Mouse (Mus musculus): ENCODE measurements around the gene Igf2bp3. TPM values are rescaled to one million over a fixed set of nuclear protein-coding genes. Genes with fewer than 3 reads are reported as not detected.

Igf2bp3 gene
- polyA plus RNA-seq, 1 experiment from 2014 or later: 15.5 TPM

DNA sequence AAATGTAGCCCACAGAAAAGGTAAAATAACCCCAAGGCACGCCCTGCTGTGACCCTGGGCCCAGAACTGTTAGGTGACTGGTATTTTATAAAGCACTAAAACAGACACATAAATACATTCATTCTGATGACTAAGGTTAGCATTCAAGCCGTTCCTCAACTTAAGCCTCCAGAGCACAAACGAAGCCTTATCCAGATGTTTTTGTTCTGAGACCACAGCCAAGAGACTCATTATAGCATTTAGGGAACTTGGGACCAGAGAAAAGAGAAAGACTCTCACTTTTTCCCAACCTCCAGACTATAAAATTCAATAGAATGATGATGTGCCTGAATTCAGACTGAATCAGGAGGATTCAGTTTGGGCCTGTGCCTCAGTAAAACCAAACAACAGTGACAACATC is 46.1 kb downstream of the Igf2bp3 start:
- no peak overlapping the region for H3K4me2 ChIP-seq (ENCODE audit: low read length)
- H3K27ac ChIP-seq (ENCODE audit: low read depth, low read length): no peak overlapping the region
- no peaks in the 10 kb centered on the region for H3K9me3 ChIP-seq (ENCODE audit: control insufficient read depth, low read length)
- H3K9ac ChIP-seq (ENCODE audit: low read depth, low read length): no peak overlapping the region
- H3K4me3 ChIP-seq (ENCODE audit: low read length): no peak overlapping the region
- H3K4me1 ChIP-seq (ENCODE audit: control insufficient read depth, insufficient read depth, low read depth, low read length): no peaks in the 10 kb centered on the region; the same call in 1 of the 2 replicates
- H3K36me3 ChIP-seq (ENCODE audit: control insufficient read depth, insufficient read depth, low read length): no peaks in the 10 kb centered on the region
- WGBS: 83% methylated on average over 3 of the region's 3 CpGs
- no peaks in the 10 kb centered on the region for H3K27me3 ChIP-seq (replicated peaks; ENCODE audit: control insufficient read depth, insufficient read depth, low read length)
- ATAC-seq: no peak

DNA sequence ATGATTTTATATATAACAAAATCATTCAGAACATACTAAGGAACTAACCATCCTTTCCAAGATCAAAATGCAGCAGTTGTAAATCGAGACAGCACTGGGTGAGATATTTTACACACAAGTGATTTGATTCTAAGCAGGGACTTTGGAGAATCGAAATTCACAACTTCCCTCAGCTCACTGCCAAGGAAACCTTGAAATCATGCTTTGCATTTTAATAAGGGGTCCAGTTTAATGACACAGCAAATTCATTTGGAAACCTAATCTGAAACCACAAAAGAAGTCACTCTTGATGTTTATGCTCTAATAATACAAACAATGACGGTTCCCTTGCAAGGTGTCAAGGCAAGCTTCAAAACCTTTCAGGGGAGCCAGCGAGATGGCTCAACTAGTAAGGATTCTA is 47.4 kb downstream of the Igf2bp3 start:
- Histone ChIP-seq H3K9ac (ENCODE audit: low read depth, low read length) (no peak overlapping the region), H3K27ac (ENCODE audit: low read depth, low read length) (no peak overlapping the region), H3K4me1 (ENCODE audit: control insufficient read depth, insufficient read depth, low read depth, low read length) (no peaks in the 10 kb centered on the region; the same call in 1 of the 2 replicates), H3K4me3 (ENCODE audit: low read length) (no peak overlapping the region), H3K4me2 (ENCODE audit: low read length) (no peak overlapping the region), H3K36me3 (ENCODE audit: control insufficient read depth, insufficient read depth, low read length) (no peaks in the 10 kb centered on the region), H3K9me3 (ENCODE audit: control insufficient read depth, low read length) (no peaks in the 10 kb centered on the region), H3K27me3 (replicated peaks; ENCODE audit: control insufficient read depth, insufficient read depth, low read length) (no peaks in the 10 kb centered on the region)
- 29% methylated on average over 4 of the region's 4 CpGs for WGBS
- no peak for ATAC-seq

DNA sequence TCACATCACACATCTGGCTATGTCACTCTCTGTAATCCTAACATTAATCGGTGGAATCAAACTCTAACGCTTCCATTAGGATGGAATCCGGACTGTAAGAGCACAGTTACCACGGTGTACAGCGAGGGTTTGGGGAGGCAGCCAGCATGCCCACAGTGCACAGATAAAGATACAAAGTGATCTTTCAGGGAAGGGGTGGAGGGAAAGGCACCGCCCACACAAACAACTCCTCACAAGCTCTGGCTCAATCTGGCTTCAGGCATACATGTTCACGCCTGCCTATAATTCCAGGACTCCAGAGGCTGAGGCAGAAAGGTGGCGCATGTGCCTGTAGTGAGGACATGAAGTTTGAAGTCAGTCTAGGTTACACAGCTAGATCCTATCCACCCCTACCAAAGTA is 48.4 kb downstream of the Igf2bp3 start:
- ATAC-seq: no peak
- Histone ChIP-seq H3K4me1 (ENCODE audit: control insufficient read depth, insufficient read depth, low read depth, low read length) (no peaks in the 10 kb centered on the region; the same call in 1 of the 2 replicates), H3K27me3 (replicated peaks; ENCODE audit: control insufficient read depth, insufficient read depth, low read length) (no peaks in the 10 kb centered on the region), H3K9me3 (ENCODE audit: control insufficient read depth, low read length) (no peaks in the 10 kb centered on the region), H3K4me2 (ENCODE audit: low read length) (no peak overlapping the region), H3K9ac (ENCODE audit: low read depth, low read length) (no peak overlapping the region), H3K4me3 (ENCODE audit: low read length) (no peak overlapping the region), H3K27ac (ENCODE audit: low read depth, low read length) (no peak overlapping the region), H3K36me3 (ENCODE audit: control insufficient read depth, insufficient read depth, low read length) (no peaks in the 10 kb centered on the region)
- WGBS: 74% methylated on average over 8 of the region's 8 CpGs

DNA sequence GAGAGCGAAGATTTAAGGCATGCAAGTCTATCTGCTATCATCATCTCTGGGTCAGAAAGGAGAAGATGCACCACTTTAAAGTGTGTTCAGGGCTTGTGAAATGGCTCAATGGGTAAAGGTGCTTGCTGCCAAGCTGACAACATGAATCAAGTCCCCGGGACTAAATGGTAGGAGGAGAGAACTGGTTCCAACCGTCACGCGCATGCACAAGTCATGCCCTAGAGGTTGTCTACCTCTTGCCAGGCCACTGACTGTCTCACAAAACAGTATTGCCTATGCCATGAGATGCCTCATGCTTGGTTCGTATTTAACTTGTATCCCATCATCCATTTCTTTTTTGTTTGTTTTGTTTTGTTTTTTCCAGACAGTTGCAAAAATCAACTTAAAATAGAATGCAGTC is 48.9 kb downstream of the Igf2bp3 start:
- no peak overlapping the region for H3K4me3 ChIP-seq (ENCODE audit: low read length)
- WGBS: 79% methylated on average over 6 of the region's 6 CpGs
- no peak for ATAC-seq
- H3K4me2 ChIP-seq (ENCODE audit: low read length): no peak overlapping the region
- H3K36me3 ChIP-seq (ENCODE audit: control insufficient read depth, insufficient read depth, low read length): no peaks in the 10 kb centered on the region
- no peaks in the 10 kb centered on the region for H3K9me3 ChIP-seq (ENCODE audit: control insufficient read depth, low read length)
- H3K27ac ChIP-seq (ENCODE audit: low read depth, low read length): no peak overlapping the region
- no peaks in the 10 kb centered on the region for H3K27me3 ChIP-seq (replicated peaks; ENCODE audit: control insufficient read depth, insufficient read depth, low read length)
- no peaks in the 10 kb centered on the region; the same call in 1 of the 2 replicates for H3K4me1 ChIP-seq (ENCODE audit: control insufficient read depth, insufficient read depth, low read depth, low read length)
- H3K9ac ChIP-seq (ENCODE audit: low read depth, low read length): no peak overlapping the region

DNA sequence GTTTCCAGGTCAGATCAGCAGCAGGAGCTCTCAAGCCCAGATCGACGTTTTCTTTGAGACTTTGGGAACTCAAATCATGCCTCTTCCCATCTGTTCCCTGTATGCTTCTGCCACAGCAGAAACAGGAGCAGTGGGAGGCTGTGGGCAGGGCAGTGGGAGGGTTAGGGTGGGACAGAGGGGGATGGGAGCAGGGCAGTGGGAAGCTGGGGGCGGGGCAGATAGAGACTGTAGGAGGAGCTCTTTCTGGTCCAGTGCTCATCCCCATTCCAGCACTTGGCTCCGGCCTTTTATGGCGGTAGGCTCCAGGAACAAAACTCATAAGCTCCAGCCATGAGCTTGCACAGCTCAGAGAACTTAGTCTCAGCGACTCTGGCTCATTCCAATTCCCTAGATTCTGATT is 49.7 kb downstream of the Igf2bp3 start:
- no peak overlapping the region for H3K27ac ChIP-seq (ENCODE audit: low read depth, low read length)
- no peak overlapping the region for H3K4me3 ChIP-seq (ENCODE audit: low read length)
- H3K27me3 ChIP-seq (replicated peaks; ENCODE audit: control insufficient read depth, insufficient read depth, low read length): no peaks in the 10 kb centered on the region
- H3K36me3 ChIP-seq (ENCODE audit: control insufficient read depth, insufficient read depth, low read length): no peaks in the 10 kb centered on the region
- 24% methylated on average over 6 of the region's 6 CpGs for WGBS
- no peak overlapping the region for H3K4me2 ChIP-seq (ENCODE audit: low read length)
- no peaks in the 10 kb centered on the region; the same call in 1 of the 2 replicates for H3K4me1 ChIP-seq (ENCODE audit: control insufficient read depth, insufficient read depth, low read depth, low read length)
- peak; percentile 54; the same call in 1 of the 2 replicates for ATAC-seq
- H3K9ac ChIP-seq (ENCODE audit: low read depth, low read length): no peak overlapping the region
- no peaks in the 10 kb centered on the region for H3K9me3 ChIP-seq (ENCODE audit: control insufficient read depth, low read length)

DNA sequence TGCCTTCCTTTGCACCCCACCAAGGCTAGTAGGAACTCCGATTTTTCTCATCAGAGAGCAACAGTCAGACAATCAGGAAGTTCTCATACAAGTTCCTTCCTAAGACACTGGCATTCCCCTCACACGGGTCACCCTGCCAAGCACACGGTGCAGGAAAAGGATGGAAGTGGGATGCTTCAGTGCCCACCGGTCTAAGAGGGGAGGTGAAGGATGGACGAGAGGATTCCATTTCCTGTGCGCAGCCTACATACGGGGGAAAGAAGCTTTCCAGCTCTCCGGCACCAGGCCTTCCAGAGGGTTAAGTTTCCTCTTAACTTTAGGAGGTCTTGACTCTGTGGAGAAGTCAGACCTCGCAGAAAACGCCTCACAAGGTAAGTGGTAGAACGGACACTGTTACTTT is 50.1 kb downstream of the Igf2bp3 start:
- Histone ChIP-seq H3K36me3 (ENCODE audit: control insufficient read depth, insufficient read depth, low read length) (no peaks in the 10 kb centered on the region), H3K9ac (ENCODE audit: low read depth, low read length) (no peak overlapping the region), H3K4me3 (ENCODE audit: low read length) (no peak overlapping the region), H3K4me2 (ENCODE audit: low read length) (no peak overlapping the region), H3K9me3 (ENCODE audit: control insufficient read depth, low read length) (no peaks in the 10 kb centered on the region), H3K27ac (ENCODE audit: low read depth, low read length) (no peak overlapping the region), H3K4me1 (ENCODE audit: control insufficient read depth, insufficient read depth, low read depth, low read length) (no peaks in the 10 kb centered on the region; the same call in 1 of the 2 replicates), H3K27me3 (replicated peaks; ENCODE audit: control insufficient read depth, insufficient read depth, low read length) (no peaks in the 10 kb centered on the region)
- WGBS: 74% methylated on average over 11 of the region's 11 CpGs
- no peak for ATAC-seq

DNA sequence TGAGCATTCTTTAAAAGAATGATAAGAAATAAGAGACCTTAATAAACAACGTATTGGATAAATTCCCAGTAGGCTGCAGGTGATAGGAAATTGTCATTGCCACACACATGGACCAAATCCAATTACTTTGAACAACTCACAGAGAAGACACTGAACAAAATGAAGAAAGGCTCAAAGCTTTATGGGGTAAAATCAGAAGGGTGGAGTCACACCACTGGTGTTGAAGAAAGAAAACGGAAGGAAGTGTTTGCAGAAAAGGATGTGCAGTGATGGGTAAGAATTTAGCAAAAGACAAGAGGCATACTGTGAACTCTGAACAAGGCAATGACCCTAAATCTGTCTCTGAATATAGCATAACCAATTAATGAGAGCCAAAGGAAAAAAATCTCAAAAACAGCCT is 54.8 kb downstream of the Igf2bp3 start:
- 70% methylated on average over 2 of the region's 2 CpGs for WGBS
- H3K27me3 ChIP-seq (replicated peaks; ENCODE audit: control insufficient read depth, insufficient read depth, low read length): no peaks in the 10 kb centered on the region
- no peaks in the 10 kb centered on the region for H3K36me3 ChIP-seq (ENCODE audit: control insufficient read depth, insufficient read depth, low read length)
- no peak overlapping the region for H3K27ac ChIP-seq (ENCODE audit: low read depth, low read length)
- H3K9me3 ChIP-seq (ENCODE audit: control insufficient read depth, low read length): no peaks in the 10 kb centered on the region
- no peak overlapping the region for H3K9ac ChIP-seq (ENCODE audit: low read depth, low read length)
- H3K4me1 ChIP-seq (ENCODE audit: control insufficient read depth, insufficient read depth, low read depth, low read length): no peaks in the 10 kb centered on the region
- H3K4me3 ChIP-seq (ENCODE audit: low read length): no peak overlapping the region
- no peak for ATAC-seq
- H3K4me2 ChIP-seq (ENCODE audit: low read length): no peak overlapping the region

DNA sequence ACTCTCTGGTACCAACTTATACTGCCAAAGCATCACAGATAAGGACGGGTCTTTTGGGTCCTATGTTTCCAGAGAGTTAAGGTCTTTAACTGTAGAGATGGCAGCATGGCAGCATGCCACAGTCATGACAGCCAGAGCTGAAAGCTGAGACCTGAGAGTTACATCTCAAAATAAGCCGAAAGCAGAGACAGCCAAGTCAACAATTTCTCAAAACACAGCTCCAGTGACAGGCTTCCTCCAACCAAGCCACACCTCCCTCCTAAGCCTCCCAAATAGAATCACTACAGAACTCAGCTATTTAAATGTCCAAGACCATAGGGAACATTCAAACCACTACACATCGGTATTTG is 58.0 kb downstream of the Igf2bp3 start:
- no peak for ATAC-seq
- Histone ChIP-seq H3K4me3 (ENCODE audit: low read length) (no peak overlapping the region), H3K27ac (ENCODE audit: low read depth, low read length) (no peak overlapping the region), H3K4me1 (ENCODE audit: control insufficient read depth, insufficient read depth, low read depth, low read length) (no peaks in the 10 kb centered on the region), H3K9me3 (ENCODE audit: control insufficient read depth, low read length) (no peaks in the 10 kb centered on the region), H3K4me2 (ENCODE audit: low read length) (no peak overlapping the region), H3K27me3 (replicated peaks; ENCODE audit: control insufficient read depth, insufficient read depth, low read length) (no peaks in the 10 kb centered on the region), H3K36me3 (ENCODE audit: control insufficient read depth, insufficient read depth, low read length) (no peaks in the 10 kb centered on the region), H3K9ac (ENCODE audit: low read depth, low read length) (no peak overlapping the region)
- WGBS: 82% methylated on average over 3 of the region's 3 CpGs

DNA sequence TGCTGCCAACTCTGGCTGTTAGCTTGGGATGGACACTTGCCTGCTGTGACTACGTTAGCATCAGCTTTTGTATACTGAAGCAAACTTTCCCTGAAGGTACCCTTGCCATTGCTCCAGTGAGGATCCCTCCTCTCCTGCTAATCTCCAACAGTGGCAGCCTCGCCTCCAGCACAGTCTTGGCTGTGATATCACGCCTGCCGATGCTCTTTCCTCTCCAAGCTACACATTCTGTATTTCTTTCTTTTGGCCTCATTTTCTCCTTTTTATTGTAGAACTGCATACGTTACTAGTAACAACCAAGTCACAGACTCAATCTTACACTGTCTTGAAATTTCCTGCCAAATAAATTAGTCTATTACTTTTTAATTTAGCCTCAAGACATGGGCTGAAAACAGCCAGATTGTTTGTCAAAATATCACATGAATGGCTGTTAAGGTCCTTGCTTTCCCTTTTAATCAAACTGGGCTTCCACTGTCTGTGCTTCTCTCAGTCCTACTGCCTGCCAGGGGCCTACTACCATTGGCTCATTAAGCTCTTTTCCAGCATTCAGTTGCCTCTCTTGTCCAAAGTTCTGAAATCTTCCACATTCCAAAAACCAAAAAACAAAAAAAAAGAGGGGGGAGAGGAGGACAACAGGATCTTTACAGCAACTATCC is 58.5 kb downstream of the Igf2bp3 start:
- 74% methylated on average over 5 of the region's 5 CpGs for WGBS
- H3K4me3 ChIP-seq (ENCODE audit: low read length): no peak overlapping the region
- no peak overlapping the region for H3K4me2 ChIP-seq (ENCODE audit: low read length)
- ATAC-seq: no peak
- no peak overlapping the region for H3K27ac ChIP-seq (ENCODE audit: low read depth, low read length)
- H3K36me3 ChIP-seq (ENCODE audit: control insufficient read depth, insufficient read depth, low read length): no peaks in the 10 kb centered on the region
- H3K9me3 ChIP-seq (ENCODE audit: control insufficient read depth, low read length): no peaks in the 10 kb centered on the region
- no peak overlapping the region for H3K9ac ChIP-seq (ENCODE audit: low read depth, low read length)
- H3K4me1 ChIP-seq (ENCODE audit: control insufficient read depth, insufficient read depth, low read depth, low read length): peaks cover under 1% of the 10 kb centered on the region; the same call in 1 of the 2 replicates
- no peaks in the 10 kb centered on the region for H3K27me3 ChIP-seq (replicated peaks; ENCODE audit: control insufficient read depth, insufficient read depth, low read length)

DNA sequence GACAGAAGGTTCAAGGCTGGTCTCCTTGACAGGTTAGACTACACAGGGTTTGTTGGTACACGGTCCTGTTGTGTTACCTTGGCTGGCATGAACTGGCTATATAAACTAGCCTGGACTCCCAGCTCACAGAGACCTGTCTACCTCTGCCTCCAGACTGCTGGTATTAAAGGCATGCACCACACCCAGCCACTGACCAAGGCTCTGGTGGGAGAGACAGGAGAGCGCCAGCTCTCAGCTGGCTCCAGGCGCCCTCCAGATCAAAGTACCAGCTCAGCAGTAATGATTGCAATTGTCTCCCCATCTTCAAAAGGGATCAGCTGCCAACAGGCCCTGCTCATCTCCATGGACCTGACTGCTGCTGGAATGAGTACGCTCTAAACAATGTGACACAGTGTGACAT is 63.3 kb downstream of the Igf2bp3 start:
- Histone ChIP-seq H3K4me1 (ENCODE audit: control insufficient read depth, insufficient read depth, low read depth, low read length) (peaks cover 10% of the 10 kb centered on the region), H3K4me3 (ENCODE audit: low read length) (no peak overlapping the region), H3K27ac (ENCODE audit: low read depth, low read length) (no peak overlapping the region), H3K4me2 (ENCODE audit: low read length) (no peak overlapping the region), H3K9ac (ENCODE audit: low read depth, low read length) (no peak overlapping the region), H3K9me3 (ENCODE audit: control insufficient read depth, low read length) (no peaks in the 10 kb centered on the region), H3K27me3 (replicated peaks; ENCODE audit: control insufficient read depth, insufficient read depth, low read length) (no peaks in the 10 kb centered on the region), H3K36me3 (ENCODE audit: control insufficient read depth, insufficient read depth, low read length) (no peaks in the 10 kb centered on the region)
- 61% methylated on average over 4 of the region's 4 CpGs for WGBS
- ATAC-seq: no peak
